Mouse (Mus musculus) kidney, adult 18-20 months (tissue): Measurements from ENCODE around the gene Qdpr.
A peak's percentile ranks its signal among the peaks of the same experiment; 100 is the strongest.
"Not testable (repeated sequence)": the region's sequence is repeated elsewhere in the genome, so short reads cannot be mapped to it uniquely, and the experiment has no call there.

ENCODE experiments used
- DNase-seq: peaks from one replicate; pipeline ENCODE4 v3.0.0; 2021

Qdpr gene

GRCm38 (mm10) chr5:45449206-45449605 lies 830 bp downstream of the Qdpr start:
- DNase-seq = peak; percentile 32

GRCm38 (mm10) chr5:45448676-45449075 lies 1.4 kb downstream of the Qdpr start:
- peak; percentile 19 for DNase-seq

- peak; percentile 60 for DNase-seq
These were observed 5.8 kb downstream of the Qdpr start for GRCm38 (mm10) chr5:45444130-45444832.

GRCm38 (mm10) chr5:45441745-45442144 lies 8.3 kb downstream of the Qdpr start:
- no peak for DNase-seq

- DNase-seq = no peak
These were observed 8.9 kb downstream of the Qdpr start for GRCm38 (mm10) chr5:45441124-45441523.

GRCm38 (mm10) chr5:45438301-45438700 lies 11.7 kb downstream of the Qdpr start:
- DNase-seq = no peak

GRCm38 (mm10) chr5:45437826-45438225 lies 12.2 kb downstream of the Qdpr start:
- DNase-seq = no peak

GRCm38 (mm10) chr5:45435967-45436950 lies 13.8 kb downstream of the Qdpr start:
- peak; percentile 60 for DNase-seq

GRCm38 (mm10) chr5:45427891-45428290 lies 22.1 kb downstream of the Qdpr start:
- no peak for DNase-seq

- DNase-seq = no peak
These were observed 23.5 kb downstream of the Qdpr start for GRCm38 (mm10) chr5:45426416-45427034.

- not testable (repeated sequence) for DNase-seq
These were observed 24.3 kb downstream of the Qdpr start for GRCm38 (mm10) chr5:45425771-45426170.

- DNase-seq = peak; percentile 63
These were observed 25.8 kb downstream of the Qdpr start for GRCm38 (mm10) chr5:45424021-45424886.

- no peak for DNase-seq
These were observed 27.9 kb downstream of the Qdpr start for GRCm38 (mm10) chr5:45421881-45422844.

GRCm38 (mm10) chr5:45419841-45420638 lies 30.0 kb downstream of the Qdpr start:
- peak; percentile 43 for DNase-seq

- no peak for DNase-seq
These were observed 32.1 kb downstream of the Qdpr start for GRCm38 (mm10) chr5:45417859-45418443.

GRCm38 (mm10) chr5:45416478-45416877 lies 33.6 kb downstream of the Qdpr start:
- no peak for DNase-seq

- no peak for DNase-seq
These were observed 43.9 kb downstream of the Qdpr start for GRCm38 (mm10) chr5:45406129-45406528.

GRCm38 (mm10) chr5:45402632-45403031 lies 47.4 kb downstream of the Qdpr start:
- peak; percentile 79 for DNase-seq

GRCm38 (mm10) chr5:45384034-45384812 lies 65.8 kb downstream of the Qdpr start:
- no peak for DNase-seq
